8 mouse cellular contexts compared by ENCODE assay signal in the genomic region with DNA sequence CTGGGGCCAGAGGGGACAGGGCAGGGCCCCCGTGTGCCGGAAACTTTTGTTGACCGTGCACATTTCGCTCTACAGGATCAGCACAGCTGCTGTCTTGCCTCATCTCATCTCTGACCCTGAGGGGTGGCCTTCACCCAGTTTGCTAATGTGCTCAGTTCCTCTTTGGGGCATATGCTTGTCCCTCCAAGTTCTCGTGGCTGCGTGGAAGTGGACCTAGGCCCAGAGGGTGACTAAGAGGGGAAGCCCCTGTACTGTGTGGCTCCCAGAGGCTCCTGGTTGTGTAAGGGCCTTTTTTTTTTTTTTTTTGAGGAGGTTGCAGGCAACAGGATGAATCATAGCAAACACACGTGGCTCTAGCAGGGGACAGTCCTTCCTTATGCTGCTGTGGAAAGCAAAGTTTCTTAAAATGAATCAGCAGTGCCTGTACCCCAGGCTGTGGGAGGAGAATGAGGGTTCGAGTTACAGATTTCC.
A peak's percentile ranks its signal among the peaks of the same experiment; 100 is the strongest.
DNase-seq lines count a peak whose midpoint lies in the region; ATAC-seq and TF ChIP-seq lines count a peak whose summit lies in the region.

No protein-coding gene starts in this region.

- no peak overlapping the region for H3K9ac ChIP-seq in heart, postnatal 0 days (replicated peaks; ENCODE audit: low read depth, low read length)
- no peak overlapping the region for H3K9ac ChIP-seq in liver, embryonic 11.5 days (ENCODE audit: low read depth, low read length)
- H3K9ac ChIP-seq in forebrain, embryonic 15.5 days (replicated peaks) = no peak overlapping the region

- DNase-seq in retina, postnatal 1 day = peak; percentile 28
- no peak for DNase-seq in retina, embryonic 14.5 days (ENCODE audit: low spot score)
- DNase-seq in heart, postnatal 0 days (ENCODE audit: low spot score) = peak; percentile 7
- no peak for DNase-seq in liver, embryonic 11.5 days (ENCODE audit: low spot score)
- peak; percentile 18 for DNase-seq in right cerebral cortex, postnatal 14 days
- no peak for DNase-seq in cerebellum, adult 11 months

- no peak overlapping the region for H3K27ac ChIP-seq in heart, postnatal 0 days (ENCODE audit: low read depth)
- peak overlapping the region; percentile 5; the same call in 1 of the 2 replicates for H3K27ac ChIP-seq in liver, embryonic 11.5 days (ENCODE audit: low read depth, low read length)
- H3K27ac ChIP-seq in forebrain, embryonic 15.5 days (replicated peaks) = no peak overlapping the region

- H3K4me1 ChIP-seq in heart, postnatal 0 days (ENCODE audit: control insufficient read depth, insufficient read depth) = no peaks in the 10 kb centered on the region
- 0 out of 2 replicates have a peak, but pooled peaks cover 4% of the 10 kb centered on the region for H3K4me1 ChIP-seq in liver, embryonic 11.5 days (replicated peaks; ENCODE audit: control insufficient read depth, insufficient read depth, low read length)
- H3K4me1 ChIP-seq in forebrain, embryonic 15.5 days = no peaks in the 10 kb centered on the region

- ATAC-seq in common myeloid progenitor, adult 5-6 weeks (replicated peaks; ENCODE audit: low read depth, poor library complexity, severe bottlenecking) = peak; percentile 97
- ATAC-seq in heart, postnatal 0 days (ENCODE audit: insufficient read depth, low read depth) = peak; percentile 58; the same call in 1 of the 2 replicates
- ATAC-seq in liver, embryonic 11.5 days (replicated peaks; ENCODE audit: low FRiP score) = peak; percentile 57
- no peak for ATAC-seq in forebrain, embryonic 15.5 days (replicated peaks)

- no peak for TF ChIP-seq EP300 in heart, postnatal 0 days (IDR thresholded peaks at IDR 0.05; ENCODE audit: low read depth)

- H3K4me2 ChIP-seq in heart, postnatal 0 days (ENCODE audit: low read depth, low read length) = no peak overlapping the region
- H3K4me2 ChIP-seq in liver, embryonic 11.5 days = no peak overlapping the region
- no peak overlapping the region for H3K4me2 ChIP-seq in forebrain, embryonic 15.5 days (replicated peaks)

- H3K9me3 ChIP-seq in heart, postnatal 0 days (replicated peaks; ENCODE audit: control insufficient read depth, low read length) = no peaks in the 10 kb centered on the region
- no peaks in the 10 kb centered on the region for H3K9me3 ChIP-seq in liver, embryonic 11.5 days (ENCODE audit: control insufficient read depth, low read length)
- H3K9me3 ChIP-seq in forebrain, embryonic 15.5 days = no peaks in the 10 kb centered on the region

- WGBS in heart, postnatal 0 days = 57% methylated on average over 8 of the region's 8 CpGs
- 44% methylated on average over 8 of the region's 8 CpGs for WGBS in liver, embryonic 11.5 days
- 84% methylated on average over 8 of the region's 8 CpGs for WGBS in forebrain, embryonic 15.5 days

- no peak for TF ChIP-seq CTCF in heart, postnatal 0 days (IDR thresholded peaks at IDR 0.05; ENCODE audit: low read depth)

- 0 out of 2 replicates have a peak, but pooled peaks cover 3% of the 10 kb centered on the region for H3K27me3 ChIP-seq in heart, postnatal 0 days (ENCODE audit: control insufficient read depth, insufficient read depth, low read length)
- H3K27me3 ChIP-seq in liver, embryonic 11.5 days (replicated peaks; ENCODE audit: control insufficient read depth, insufficient read depth, low read length) = no peaks in the 10 kb centered on the region
- H3K27me3 ChIP-seq in forebrain, embryonic 15.5 days = no peaks in the 10 kb centered on the region

- H3K36me3 ChIP-seq in heart, postnatal 0 days (replicated peaks; ENCODE audit: control insufficient read depth, insufficient read depth, low read length) = no peaks in the 10 kb centered on the region
- H3K36me3 ChIP-seq in liver, embryonic 11.5 days (ENCODE audit: control insufficient read depth, insufficient read depth, low read length) = no peaks in the 10 kb centered on the region
- H3K36me3 ChIP-seq in forebrain, embryonic 15.5 days = no peaks in the 10 kb centered on the region

- no peak overlapping the region for H3K4me3 ChIP-seq in heart, postnatal 0 days (ENCODE audit: low read depth, low read length)
- H3K4me3 ChIP-seq in liver, embryonic 11.5 days (ENCODE audit: low read depth, low read length) = no peak overlapping the region
- no peak overlapping the region for H3K4me3 ChIP-seq in forebrain, embryonic 15.5 days

Comparison
In these comparisons a context has a peak if more than half of its experiments do, and no peak if none do; other contexts are left out.
1. DNase-seq: peak in retina, postnatal 1 day (single experiment), heart, postnatal 0 days (single experiment) and right cerebral cortex, postnatal 14 days (single experiment); none in retina, embryonic 14.5 days (single experiment), liver, embryonic 11.5 days (single experiment) and cerebellum, adult 11 months (single experiment).